Mouse (Mus musculus): ENCODE data around the gene Unc5cl. TPM values are rescaled to one million over a fixed set of nuclear protein-coding genes. Genes with fewer than 3 reads are reported as not detected.
A peak's percentile ranks its signal among the peaks of the same experiment; 100 is the strongest.

The Unc5cl gene
- total RNA-seq, 2 experiments from 2014 or later, result 0.21 TPM; not detected in 1

- no peak for ATAC-seq (replicated peaks; ENCODE audit: poor library complexity, severe bottlenecking)
These were observed 128.7 kb downstream of the Unc5cl start for GRCm38 (mm10) chr17:48583401-48583800.

GRCm38 (mm10) chr17:48585902-48586359, 131.2 kb downstream of the Unc5cl start:
- peak; percentile 96 for ATAC-seq (replicated peaks; ENCODE audit: poor library complexity, severe bottlenecking)

GRCm38 (mm10) chr17:48588674-48589073, 134.0 kb downstream of the Unc5cl start:
- ATAC-seq (replicated peaks; ENCODE audit: poor library complexity, severe bottlenecking), result no peak

Other genes starting within 250 kb of the Unc5cl start
- 6.5 and 7.6 TPM in 2 replicates for gene Trem1, start 222.1 kb upstream of the Unc5cl start, total RNA-seq (2014; fragmentation: Nextera tagmentation)
- gene Trem1, start 222.1 kb upstream of the Unc5cl start, total RNA-seq (2017), result 13.5 and 14.7 TPM in 2 replicates
- 84.6 and 114 TPM in 2 replicates for gene Trem3, start 207.1 kb upstream of the Unc5cl start, total RNA-seq (2014; fragmentation: Nextera tagmentation)
- gene Trem3, start 207.1 kb upstream of the Unc5cl start, total RNA-seq (2017), result 126 and 147 TPM in 2 replicates
- gene Treml4, start 190.6 kb upstream of the Unc5cl start, total RNA-seq (2014; fragmentation: Nextera tagmentation), result 0.56 and 0.99 TPM in 2 replicates
- gene Treml4, start 190.6 kb upstream of the Unc5cl start, total RNA-seq (2017), result 1.4 and 2.6 TPM in 2 replicates
- gene Treml2, start 155.4 kb upstream of the Unc5cl start, total RNA-seq (2014; fragmentation: Nextera tagmentation), result 58.2 and 68.7 TPM in 2 replicates
- gene Treml2, start 155.4 kb upstream of the Unc5cl start, total RNA-seq (2017), result 42.5 and 45.8 TPM in 2 replicates
- 3.1 and 8.2 TPM in 2 replicates for gene B430306N03Rik, start 138.8 kb upstream of the Unc5cl start, total RNA-seq (2014; fragmentation: Nextera tagmentation)
- 3.0 TPM in 2 replicates for gene B430306N03Rik, start 138.8 kb upstream of the Unc5cl start, total RNA-seq (2017)
- 2.8 and 6.4 TPM in 2 replicates for gene Trem2, start 108.5 kb upstream of the Unc5cl start, total RNA-seq (2014; fragmentation: Nextera tagmentation)
- 3.7 and 4.2 TPM in 2 replicates for gene Trem2, start 108.5 kb upstream of the Unc5cl start, total RNA-seq (2017)
- not detected in 2 replicates for gene Treml1, start 95.0 kb upstream of the Unc5cl start, total RNA-seq (2014; fragmentation: Nextera tagmentation)
- 0.41 TPM in 1 of 2 replicates, not detected in the other for gene Treml1, start 95.0 kb upstream of the Unc5cl start, total RNA-seq (2017)
- gene Nfya, start 45.0 kb upstream of the Unc5cl start, total RNA-seq (2014; fragmentation: Nextera tagmentation), result 96.6 and 101 TPM in 2 replicates
- 50.9 and 56.0 TPM in 2 replicates for gene Nfya, start 45.0 kb upstream of the Unc5cl start, total RNA-seq (2017)
- 52.6 and 59.4 TPM in 2 replicates for gene Oard1, start 44.9 kb upstream of the Unc5cl start, total RNA-seq (2014; fragmentation: Nextera tagmentation)
- gene Oard1, start 44.9 kb upstream of the Unc5cl start, total RNA-seq (2017), result 52.9 and 58.7 TPM in 2 replicates
- not detected in 2 replicates for gene Apobec2, start 22.0 kb upstream of the Unc5cl start, total RNA-seq (2014; fragmentation: Nextera tagmentation)
- not detected in 2 replicates for gene Apobec2, start 22.0 kb upstream of the Unc5cl start, total RNA-seq (2017)
- gene Tspo2, start 3.4 kb upstream of the Unc5cl start, total RNA-seq (2014; fragmentation: Nextera tagmentation), result 0.26 and 2.5 TPM in 2 replicates
- gene Tspo2, start 3.4 kb upstream of the Unc5cl start, total RNA-seq (2017), result 0.17 and 0.62 TPM in 2 replicates

Measured in granulocyte monocyte progenitor cell, adult 5-6 weeks (primary cell).